ENCODE assay signal across 9 mouse cellular contexts in the genomic region with DNA sequence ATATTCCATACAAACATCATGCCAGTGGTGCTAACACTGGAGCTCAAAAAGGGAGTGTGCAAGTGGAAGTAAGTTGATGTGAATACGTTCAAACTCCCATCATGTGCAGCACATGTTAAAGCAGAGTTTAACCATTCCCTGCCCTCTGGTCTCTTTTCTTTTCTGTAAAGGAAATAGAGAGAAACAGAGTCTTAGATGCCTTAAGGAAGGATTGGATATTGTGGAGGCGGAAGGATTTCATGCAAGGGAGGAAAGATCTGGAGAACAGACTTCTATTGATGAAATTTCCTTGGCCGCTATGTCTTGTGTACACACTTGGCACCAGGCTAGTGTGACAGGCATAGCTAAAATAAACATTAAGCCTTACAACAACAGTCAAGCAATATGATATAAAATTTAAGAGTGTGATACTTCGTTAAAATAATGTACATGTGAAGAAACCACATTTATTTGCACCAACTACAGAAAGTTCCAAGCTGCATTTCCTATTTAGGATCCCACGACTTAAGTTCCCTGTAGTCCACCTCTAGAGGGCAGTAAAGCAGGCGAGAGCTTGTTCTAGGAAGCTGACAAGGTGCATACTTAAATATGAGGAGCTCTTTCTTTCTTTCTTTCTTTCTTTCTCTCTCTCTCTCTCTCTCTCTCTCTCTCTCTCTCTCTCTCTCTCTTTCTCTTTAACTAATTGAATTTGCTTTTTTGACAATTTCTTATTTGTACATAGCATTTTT.
A peak's percentile ranks its signal among the peaks of the same experiment; 100 is the strongest.
DNase-seq lines count a peak whose midpoint lies in the region; ATAC-seq and TF ChIP-seq lines count a peak whose summit lies in the region.
"Had no signal": no experiment of that assay in that cellular context is flagged by ENCODE, and none has a peak within 500 bp of the region (broad histone marks: within the 10 kb centered on the region; RNA-seq: fewer than 3 reads in every experiment).

No protein-coding gene starts in this region.

- no peak overlapping the region for H3K4me2 ChIP-seq in forebrain, postnatal 0 days (ENCODE audit: low read depth)
- H3K4me2 ChIP-seq: liver, embryonic 13.5 days had no signal

- peak; percentile 73 for ATAC-seq in forebrain, postnatal 0 days
- no peak for ATAC-seq in megakaryocyte-erythroid progenitor cell, adult 5-6 weeks (replicated peaks; ENCODE audit: low FRiP score, low TSS enrichment, poor library complexity, severe bottlenecking)
- ATAC-seq in activated CD4-positive, CD25-positive, alpha-beta regulatory T cell, adult 4 months, result no peak

- no peak overlapping the region for H3K27ac ChIP-seq in forebrain, postnatal 0 days (ENCODE audit: low read depth, low read length)
- H3K27ac ChIP-seq: liver, embryonic 13.5 days had no signal

- no peak overlapping the region for H3K4me3 ChIP-seq in forebrain, postnatal 0 days (ENCODE audit: low read depth, low read length)
- H3K4me3 ChIP-seq: liver, embryonic 13.5 days had no signal

- no peaks in the 10 kb centered on the region for H3K36me3 ChIP-seq in forebrain, postnatal 0 days (ENCODE audit: insufficient read depth)
- H3K36me3 ChIP-seq: liver, embryonic 13.5 days had no signal

- 0 out of 2 replicates have a peak overlapping the region, but pooled peaks have one; percentile 6 for H3K9ac ChIP-seq in forebrain, postnatal 0 days
- H3K9ac ChIP-seq: liver, embryonic 13.5 days had no signal

- peak; percentile 16 for DNase-seq in kidney, adult 9 months
- no peak for DNase-seq in kidney, adult 11 months
- DNase-seq in A20 (ENCODE audit: low read depth, low spot score), result peak; percentile 58
- peak; percentile 2 for DNase-seq in MEL-GATA-1-ER (ENCODE audit: extremely low read depth, low read depth)
- peak; percentile 75 for DNase-seq in forebrain, postnatal 0 days
- no peak for DNase-seq in urinary bladder, adult 18-20 months (ENCODE audit: low spot score in 2 of 2)
- DNase-seq: liver, embryonic 13.5 days had no signal

- H3K4me1 ChIP-seq in forebrain, postnatal 0 days (ENCODE audit: insufficient read depth), result no peaks in the 10 kb centered on the region
- H3K4me1 ChIP-seq: liver, embryonic 13.5 days had no signal

- 12% methylated on average over 6 of the region's 6 CpGs for WGBS in forebrain, postnatal 0 days

- no peaks in the 10 kb centered on the region for H3K27me3 ChIP-seq in forebrain, postnatal 0 days (ENCODE audit: insufficient read depth, low read length)
- H3K27me3 ChIP-seq: liver, embryonic 13.5 days had no signal

- no peaks in the 10 kb centered on the region for H3K9me3 ChIP-seq in forebrain, postnatal 0 days (ENCODE audit: low read length)
- H3K9me3 ChIP-seq: liver, embryonic 13.5 days had no signal

- peak; percentile 75 for TF ChIP-seq CTCF in forebrain, postnatal 0 days (IDR thresholded peaks at IDR 0.05; ENCODE audit: low read depth)

Comparison
In these comparisons a context has a peak if more than half of its experiments do, and no peak if none do; other contexts are left out.
1. DNase-seq: peak in kidney, adult 9 months (single experiment), A20 (single experiment), MEL-GATA-1-ER (single experiment) and forebrain, postnatal 0 days (single experiment); none in kidney, adult 11 months (single experiment) and urinary bladder, adult 18-20 months (0 of 2).